Mouse (Mus musculus): ENCODE data around the gene Vdr.
"Not testable (repeated sequence)": the region's sequence is repeated elsewhere in the genome, so short reads cannot be mapped to it uniquely, and the experiment has no call there.

Gene Vdr

DNA sequence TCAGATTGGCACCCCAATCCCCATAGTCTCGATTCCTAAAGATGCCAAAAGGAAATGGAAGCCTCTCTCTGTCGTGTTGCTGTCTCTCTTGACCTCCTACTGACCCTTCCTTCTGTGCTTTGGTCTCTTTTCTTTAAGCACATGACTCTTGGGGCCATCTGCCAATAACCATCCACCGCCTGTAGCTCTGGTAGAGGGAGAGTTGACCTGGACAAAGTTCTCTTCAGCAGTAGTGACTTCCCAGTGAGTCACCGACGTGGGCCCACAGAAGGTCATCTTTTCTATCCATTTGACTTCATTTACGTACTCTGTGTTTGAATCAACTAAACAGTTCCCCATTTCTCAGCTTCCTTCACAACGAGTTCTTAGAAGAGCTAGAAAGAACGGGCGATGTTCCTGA, 30.0 kb downstream of the Vdr start:
- DNase-seq (ENCODE audit: low read depth, low spot score) = no peak

DNA sequence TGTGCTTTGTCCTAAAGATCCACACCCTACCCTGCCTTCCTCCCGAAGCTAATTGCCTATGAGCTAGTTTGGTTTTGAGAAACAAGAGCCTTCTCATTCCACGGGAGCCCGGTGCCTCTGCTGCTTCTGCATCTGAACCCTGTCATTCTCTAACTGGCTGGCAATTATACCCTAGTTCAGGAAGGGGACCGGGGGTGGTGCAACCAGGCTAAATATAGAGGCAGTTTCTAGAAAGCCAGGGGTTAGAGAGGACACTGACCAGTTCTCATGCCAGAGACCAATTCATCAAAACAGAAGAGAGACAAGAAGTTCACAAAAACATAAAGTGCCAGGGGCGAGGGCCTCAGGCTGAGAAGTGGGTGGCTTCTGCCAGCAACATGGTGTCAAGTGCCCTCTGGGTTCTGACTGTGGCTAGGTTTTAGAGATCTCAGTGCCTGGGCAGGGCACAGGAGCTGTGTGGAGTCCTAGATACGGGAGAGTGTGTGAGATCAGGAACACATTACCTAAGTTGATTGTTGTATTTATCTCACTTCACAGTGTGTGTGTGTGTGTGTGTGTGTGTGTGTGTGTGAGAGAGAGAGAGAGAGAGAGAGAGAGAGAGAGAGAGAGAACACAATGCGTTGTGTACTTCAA, 31.6 kb downstream of the Vdr start:
- DNase-seq (ENCODE audit: low read depth, low spot score) = no peak

DNA sequence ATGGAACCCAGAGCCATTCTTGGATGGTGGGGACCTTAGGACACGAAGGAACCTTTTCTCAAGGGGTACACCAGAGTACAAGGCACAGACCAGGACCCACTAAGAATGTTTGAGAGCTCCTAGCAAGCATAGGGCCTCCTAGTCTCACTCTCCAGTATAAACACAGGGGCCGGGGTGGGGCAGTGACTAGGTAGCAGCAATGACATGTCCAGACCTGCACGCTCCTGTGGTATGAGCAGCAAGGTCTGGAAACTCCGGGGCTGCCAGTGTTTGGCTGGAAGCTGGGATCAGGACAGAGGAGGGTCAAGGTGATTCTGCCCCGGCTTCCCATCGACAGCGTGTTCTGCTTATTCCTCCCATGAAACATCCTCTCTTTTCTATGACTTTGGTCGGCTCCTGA, 34.6 kb downstream of the Vdr start:
- DNase-seq (ENCODE audit: low read depth, low spot score) = no peak

DNA sequence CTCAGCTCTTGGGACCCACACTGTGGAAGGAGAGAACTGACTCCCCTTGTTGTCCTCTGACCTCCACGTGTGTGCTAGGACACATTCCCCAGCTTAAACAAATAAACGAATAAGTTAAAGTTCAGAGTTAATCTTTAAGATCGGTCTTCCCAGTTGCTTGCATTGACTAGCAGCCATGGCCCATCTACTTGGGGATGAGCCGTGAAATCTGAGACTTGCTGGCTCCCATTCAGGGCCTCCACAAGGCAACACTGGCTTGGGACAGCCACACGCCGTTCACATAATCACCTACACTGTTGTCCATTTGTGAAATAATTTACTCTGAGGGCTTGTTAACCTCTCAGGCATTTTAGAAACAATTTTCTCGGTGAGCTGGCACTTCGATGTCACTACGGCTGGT, 36.7 kb downstream of the Vdr start:
- no peak for DNase-seq (ENCODE audit: low read depth, low spot score)

DNA sequence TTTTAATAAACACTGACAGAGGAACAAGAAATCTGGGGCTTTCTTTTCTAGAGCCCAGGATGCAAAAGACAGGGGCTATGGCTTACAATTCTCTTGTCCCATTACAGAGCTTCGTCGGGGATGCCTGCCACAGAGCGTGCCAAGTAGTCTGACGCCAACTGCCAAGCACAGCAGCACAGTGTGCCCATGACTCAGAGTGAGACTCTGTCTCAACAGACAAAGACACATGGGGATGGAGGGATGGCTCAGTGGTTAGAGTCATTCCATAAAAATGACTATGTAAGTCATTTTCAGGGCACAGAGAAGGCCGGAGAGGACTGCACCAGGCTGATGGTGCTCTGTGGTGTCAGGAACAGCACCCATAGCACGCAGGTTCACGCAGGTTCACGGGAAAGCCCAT, 38.3 kb downstream of the Vdr start:
- no peak for DNase-seq (ENCODE audit: low read depth, low spot score)

DNA sequence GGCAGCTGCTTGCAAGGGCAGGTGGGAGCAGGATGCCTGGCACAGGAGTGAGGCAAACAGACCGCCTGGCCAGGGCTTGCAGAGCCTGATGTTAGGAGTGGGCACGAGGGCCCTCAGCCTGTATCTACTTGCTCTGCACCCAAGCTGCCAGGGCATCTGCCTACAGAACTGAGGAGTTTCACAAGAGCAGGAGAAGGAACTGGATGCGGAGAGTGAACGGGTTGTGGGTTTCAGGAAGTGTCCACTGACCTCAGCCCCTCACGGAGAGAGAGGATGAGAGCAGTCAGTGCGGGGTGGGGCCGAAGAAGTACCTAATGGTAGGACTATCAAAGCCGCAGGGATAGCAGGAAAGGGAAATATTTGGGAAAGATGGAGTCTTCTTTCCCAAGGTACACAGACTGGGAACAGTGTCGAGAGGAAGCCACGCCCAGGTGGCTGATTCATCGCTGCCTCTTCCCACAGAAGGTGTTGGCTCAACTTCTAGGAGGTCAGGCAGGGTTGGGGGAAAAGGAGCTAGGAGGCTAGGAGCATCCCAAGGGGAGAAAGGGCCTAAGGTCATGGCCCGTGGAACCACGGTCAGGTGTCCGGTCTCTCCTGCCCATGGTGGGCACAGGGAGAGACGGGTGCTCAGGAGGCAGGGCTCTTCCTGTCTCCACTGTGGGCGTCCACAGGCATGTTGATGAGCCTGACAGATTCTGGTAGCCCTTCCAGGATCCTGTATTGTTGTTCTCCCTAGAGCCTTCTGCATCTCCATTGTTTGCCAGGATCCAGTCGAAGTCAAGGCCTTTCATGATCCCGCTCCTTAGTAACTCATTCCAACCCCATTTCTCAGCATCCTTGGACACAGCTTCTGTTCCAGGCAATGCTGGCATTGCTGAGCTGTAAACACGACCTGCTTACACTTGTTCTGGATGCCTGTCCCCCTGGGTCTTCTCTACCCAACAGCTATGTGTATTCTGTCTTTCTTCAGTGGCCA, 39.1 kb downstream of the Vdr start:
- DNase-seq (ENCODE audit: low read depth, low spot score) = no peak

DNA sequence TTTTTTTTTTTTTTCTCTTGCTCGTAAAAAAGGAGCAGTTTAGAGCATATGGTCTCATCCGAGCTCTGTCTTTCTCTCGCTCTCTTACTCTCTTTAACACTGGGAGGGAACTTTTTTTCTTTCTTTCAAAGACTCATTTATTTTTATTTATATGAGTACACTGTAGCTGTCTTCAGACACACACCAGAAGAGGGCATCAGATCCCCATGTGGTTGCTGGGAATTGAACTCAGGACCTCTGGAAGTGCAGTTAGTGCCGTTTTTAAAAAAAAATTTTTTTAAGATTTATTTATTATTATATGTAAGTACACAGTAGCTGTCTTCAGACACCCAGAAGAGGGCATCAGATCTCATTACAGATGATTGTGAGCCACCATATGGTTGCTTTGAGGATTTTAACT, 40.3 kb downstream of the Vdr start:
- DNase-seq (ENCODE audit: low read depth, low spot score) = not testable (repeated sequence)

DNA sequence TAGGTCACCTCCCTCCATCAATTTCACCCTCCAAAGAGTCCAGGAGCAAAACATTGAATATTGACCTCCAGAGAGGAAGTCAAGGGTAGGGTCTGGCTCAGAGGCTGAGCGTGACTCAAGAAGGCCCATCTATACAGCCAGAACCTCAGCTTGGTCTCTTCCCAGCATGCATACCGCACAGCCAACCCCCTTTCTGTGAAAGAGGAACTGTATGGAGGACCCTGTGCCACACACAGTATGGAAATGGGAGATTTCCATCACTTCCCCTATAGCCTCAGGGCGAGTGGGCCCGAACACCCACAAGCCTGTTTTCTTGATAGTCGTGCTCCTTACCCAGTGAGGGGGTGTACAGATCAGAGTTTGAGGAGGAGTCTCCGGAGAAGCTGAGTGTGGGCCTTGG, 41.4 kb downstream of the Vdr start:
- DNase-seq (ENCODE audit: low read depth, low spot score) = no peak

DNA sequence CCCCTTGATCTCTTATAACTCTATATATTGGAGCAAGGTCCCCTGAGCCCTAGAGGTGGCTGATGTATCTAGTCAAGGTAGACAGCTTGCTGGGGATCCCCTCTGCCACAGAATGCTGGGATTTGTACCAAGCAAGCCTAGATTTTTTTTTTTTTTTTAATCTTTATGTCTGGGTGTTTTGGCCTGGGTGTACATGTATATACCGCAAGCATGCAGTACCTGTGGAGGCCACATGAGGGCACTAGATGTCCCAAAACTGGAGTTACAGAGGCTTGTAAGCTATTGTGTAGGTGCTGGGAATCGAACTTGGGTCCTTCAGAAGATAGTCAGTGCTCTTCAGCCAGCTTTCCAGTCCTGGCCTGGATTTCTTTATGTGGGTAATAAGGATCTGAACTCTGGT, 44.4 kb downstream of the Vdr start:
- DNase-seq (ENCODE audit: low read depth, low spot score) = no peak

DNA sequence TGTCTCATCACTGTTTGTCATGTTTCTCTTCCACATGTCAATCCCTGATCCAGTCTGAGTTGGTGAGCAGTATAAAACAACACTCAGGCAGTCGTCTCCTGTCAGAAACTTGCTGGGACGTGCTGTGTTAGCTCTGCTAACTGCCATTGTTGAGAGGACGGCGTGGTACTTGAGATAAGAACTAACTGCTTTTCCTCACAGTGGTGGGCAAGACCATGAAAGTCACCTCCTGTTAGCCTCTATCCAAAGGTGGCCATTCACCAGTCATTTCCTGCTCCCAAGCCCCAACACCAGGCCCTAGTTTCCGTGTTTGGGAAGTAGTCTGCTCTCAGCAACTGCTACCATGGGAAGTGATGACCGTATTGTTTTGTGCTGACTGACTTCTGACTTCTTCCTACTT, 45.3 kb downstream of the Vdr start:
- DNase-seq (ENCODE audit: low read depth, low spot score) = no peak

DNA sequence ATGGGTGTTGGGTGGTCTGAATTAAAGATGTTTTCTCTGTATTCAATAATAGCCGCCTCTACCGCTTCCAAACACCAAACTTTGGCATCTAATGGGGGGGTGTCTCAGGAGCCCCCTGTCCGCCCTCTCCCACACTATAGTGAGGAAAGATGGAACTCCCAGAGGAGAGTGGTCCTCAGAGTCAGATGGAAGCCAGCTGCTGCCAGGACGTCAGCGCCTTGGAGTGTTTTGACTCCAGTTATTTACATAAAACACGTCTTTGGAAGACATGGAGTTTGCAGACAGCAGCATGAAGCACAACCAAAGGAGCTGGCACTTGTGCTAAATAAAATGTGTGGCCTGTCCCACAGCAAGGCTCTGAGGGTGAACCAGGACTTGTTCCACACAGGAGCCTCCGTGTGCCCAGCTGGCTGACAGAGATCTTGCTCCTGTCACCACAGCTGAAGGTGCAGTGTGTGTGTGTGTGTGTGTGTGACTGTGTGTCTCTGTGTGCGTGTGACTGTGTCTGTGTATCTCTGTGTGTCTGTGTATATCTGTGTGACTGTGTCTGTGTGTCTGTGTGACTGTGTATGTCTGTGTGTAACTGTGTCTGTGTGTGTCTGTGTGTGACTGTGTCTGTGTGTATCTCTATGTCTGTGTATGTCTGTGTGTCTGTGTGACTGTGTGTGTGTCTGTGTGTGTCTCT, 45.9 kb downstream of the Vdr start:
- DNase-seq (ENCODE audit: low read depth, low spot score) = no peak

DNA sequence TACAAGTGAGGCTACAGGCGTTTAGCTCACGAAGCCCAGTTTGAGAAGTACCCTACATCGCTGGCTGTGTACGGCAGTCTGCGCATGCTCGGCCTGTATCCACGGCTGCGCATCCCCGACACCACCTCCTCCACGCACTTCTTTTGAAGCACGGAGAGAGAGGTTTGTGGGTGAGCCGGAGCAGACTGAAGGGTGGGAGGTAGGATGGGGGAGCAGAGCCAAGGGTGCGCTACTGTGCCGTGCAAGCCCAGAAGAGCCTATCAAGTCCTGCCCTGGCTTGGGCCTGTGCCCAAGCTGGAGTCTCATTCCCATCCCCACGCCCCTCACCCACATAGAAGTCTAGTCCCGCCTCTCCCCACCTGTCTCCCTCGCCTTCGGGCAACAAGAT, 46.9 kb downstream of the Vdr start:
- DNase-seq (ENCODE audit: low read depth, low spot score) = no peak

DNA sequence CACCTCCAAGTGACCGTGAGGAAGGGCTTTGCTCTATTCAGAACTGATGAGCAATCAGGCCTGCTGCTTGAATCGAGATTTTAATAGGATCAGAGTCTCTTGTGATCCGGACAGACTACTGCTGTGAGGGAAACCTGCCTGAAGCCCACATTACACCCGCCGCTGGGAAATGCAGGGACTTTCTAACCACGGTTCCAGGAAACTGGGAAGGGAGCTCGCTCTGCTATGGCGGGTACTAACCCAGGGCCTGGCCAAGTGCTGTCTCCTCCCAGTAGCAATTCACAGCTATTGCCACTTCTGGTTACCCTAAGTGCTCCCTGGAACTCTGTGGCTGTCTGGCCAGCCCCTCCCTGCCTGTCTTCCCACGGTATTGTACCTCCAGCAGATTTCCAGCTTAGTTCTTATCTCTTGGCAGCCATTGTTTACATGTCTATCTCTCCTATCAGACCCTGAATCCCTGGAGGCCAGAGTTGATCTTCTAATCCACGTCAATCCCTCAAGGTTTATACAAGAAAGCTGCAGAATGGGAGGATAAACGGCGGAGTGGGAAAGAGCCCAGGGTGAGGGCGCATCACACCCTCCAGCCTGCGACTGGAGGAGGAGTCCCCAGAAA, 47.4 kb downstream of the Vdr start:
- DNase-seq (ENCODE audit: low read depth, low spot score) = no peak

DNA sequence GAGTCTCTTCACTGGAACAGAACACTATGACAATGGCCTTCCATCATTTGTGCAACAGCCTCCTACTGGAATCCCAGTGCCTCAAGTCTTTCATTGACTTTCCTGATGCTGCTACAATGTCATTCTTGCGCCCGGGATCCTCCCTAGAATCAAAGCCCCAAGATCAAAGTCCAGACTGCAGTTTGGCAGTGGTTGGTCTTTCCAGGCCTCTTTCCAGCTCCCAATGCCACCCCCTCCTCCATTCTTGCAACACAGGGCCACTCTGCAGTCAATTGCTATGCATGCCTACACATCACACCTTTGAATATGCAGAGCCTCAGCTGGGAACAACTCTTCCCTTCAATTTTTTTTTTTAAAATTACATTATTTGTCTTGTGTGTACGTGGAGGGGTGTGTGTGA, 50.1 kb downstream of the Vdr start:
- no peak for DNase-seq (ENCODE audit: low read depth, low spot score)

DNA sequence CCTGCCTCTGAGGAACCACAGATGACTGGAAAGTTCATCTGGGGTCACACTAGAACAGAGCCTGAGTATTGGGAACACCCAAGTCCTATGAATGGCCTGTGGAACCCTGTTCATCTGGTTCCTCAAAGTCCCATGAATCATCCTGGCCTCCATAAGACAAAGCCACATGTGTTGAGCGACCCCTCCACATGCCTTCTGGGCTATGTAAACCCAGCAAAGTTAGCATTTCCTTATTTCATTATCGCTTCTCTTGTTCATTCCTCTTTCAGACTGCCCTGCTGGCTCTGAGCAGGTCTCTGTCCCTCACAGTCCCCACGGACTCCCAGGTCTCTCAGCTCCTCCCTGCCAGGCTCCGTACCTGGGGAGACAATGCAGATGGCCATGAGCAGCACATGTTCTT, 52.0 kb downstream of the Vdr start:
- DNase-seq (ENCODE audit: low read depth, low spot score) = no peak

DNA sequence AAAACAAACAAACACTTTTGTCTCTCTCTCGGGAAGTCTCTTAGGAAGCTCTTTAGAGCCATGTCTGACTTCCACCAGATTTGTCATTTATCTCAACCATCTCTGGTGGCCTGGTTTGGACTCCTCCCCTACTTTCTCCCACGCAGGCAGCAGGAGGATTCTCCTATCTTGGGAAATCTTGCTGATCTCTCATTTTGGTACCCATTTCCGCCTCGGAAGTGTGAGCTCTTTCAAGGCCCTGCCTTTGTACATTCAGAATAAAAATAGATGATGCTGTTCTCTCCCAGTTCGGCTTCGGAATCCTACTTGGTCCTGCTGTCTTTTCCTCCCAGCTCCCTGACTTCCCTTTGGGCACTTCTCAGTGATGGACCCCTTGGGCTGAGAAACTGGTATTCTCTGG, 55.9 kb downstream of the Vdr start:
- no peak for DNase-seq (ENCODE audit: low read depth, low spot score)

DNA sequence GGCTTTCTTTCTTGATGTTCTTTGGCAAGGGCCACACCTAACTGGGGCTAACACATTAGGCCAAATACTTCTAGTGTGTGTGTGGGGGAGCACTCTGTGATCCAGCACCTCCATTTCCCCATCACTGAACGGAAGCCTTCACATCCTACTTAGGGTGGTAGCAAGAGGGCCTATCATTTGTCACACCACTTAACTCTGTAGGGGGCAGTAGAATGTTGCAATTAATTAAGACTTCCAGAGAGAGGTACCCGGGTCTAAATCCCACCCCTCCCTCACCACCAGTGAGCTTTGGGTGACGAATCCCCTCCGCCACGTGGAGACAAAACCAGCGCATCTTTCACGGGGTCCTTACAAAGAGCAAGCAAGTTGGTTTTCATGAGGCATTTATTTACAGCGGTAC, 56.4 kb downstream of the Vdr start:
- DNase-seq (ENCODE audit: low read depth, low spot score) = no peak

DNA sequence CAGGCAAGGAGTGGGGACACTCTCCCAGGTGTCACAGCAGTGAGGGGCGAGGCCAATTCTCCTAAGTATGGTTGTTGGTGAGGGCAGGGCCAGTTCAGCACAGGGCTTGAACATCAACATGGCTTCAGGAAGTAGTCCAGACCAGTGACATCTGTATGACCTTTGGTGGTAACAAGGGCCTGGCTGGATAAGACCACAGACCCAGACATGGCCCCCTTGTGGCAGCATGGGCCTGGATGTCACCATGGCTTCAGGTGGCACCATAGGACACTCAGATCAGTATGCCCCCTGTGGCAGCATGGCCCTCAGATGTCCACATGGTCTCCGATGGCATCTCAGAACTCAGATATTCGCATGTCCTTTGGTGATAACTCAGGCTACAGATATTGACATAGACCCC, 58.1 kb downstream of the Vdr start:
- DNase-seq (ENCODE audit: low read depth, low spot score) = no peak

DNA sequence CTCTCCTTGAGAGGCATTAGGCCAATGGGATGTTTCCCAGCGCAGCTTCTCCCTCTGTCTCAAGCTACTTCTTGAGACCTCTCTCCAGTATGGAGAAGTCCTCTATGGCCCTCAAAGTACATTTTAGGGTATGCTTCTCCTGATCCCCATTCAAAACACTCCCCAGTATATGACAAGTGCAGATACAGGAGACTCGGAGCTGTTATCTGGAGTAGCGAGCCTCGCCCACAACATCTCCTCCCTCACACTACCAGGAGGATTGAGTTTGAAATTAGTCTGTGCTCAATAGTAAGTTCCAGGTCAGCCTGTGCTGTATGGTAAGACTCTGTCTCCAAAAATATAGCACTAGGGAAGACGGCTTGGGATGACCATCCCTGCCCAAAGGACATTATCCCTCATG, 59.4 kb downstream of the Vdr start:
- peak; percentile 44 for DNase-seq (ENCODE audit: low read depth, low spot score)

DNA sequence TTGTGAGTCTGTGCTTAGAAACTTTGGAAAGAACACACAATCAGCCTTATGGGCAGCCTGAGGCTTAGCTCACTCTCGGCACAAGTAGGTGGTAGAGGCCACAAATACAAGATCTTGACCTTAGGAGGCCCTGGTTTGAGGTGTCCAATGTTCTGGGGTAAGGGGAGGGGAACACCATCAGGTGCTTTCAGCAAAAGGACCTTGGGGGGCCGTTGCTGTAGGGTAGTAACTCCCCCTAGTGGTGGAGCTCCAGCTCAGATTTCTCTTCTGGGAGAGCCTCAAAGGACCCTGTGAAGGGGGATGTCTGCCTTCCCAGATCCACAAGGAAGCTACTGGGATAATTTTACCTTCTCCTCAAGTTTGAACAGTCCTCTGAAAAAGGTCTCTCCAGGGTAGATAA, 60.0 kb downstream of the Vdr start:
- DNase-seq (ENCODE audit: low read depth, low spot score) = peak; percentile 41

DNA sequence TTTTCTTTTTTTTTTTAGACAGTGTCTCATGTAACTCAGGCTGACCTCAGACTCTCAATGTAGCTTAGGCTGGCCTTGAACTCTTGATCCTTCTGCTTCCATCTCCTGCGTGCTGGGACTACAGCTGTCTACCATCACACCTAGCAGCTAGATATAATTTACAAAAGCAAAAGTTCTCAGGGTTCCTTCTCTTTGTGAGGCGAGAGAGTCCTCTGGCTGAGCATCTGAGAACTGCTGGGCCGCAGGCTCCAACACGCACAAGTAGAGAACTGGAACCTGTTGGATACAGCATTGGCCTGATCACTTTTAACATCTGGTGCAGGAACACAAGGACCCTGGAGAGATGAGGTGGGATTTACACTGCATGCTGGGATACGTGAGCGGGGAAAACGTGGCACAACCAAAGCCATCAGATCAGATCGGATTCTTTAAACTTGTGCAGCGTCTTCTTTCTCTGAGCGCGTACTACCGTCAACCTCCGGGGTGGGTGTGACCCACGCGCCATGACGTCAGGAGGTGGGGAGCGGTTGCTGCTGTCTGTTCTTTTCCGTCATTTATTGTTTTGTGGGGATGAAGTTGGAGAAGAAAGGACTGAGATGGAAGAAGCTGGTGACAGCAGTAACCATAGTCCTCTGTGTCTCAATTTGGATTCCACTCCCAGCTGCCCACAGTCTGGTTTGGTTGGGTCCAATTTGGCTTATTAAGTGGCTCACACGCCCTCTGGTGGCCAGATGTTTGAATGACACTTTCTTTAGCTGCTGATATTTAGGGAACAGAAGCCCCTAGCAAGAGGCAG, 61.1 kb downstream of the Vdr start:
- DNase-seq (ENCODE audit: low read depth, low spot score) = peak; percentile 91

Measured in c-Kit-negative CD71-positive TER-119-positive erythroid progenitor cells, embryonic 14.5 days (primary cell).